Mouse (Mus musculus) liver, postnatal 0 days (tissue): Measurements from ENCODE around the gene C2cd4c. TPM values are rescaled to one million over a fixed set of nuclear protein-coding genes. Genes with fewer than 3 reads are reported as not detected.

Experiments
- ATAC-seq: fragments of 200-750 bp; cut with Nextera tagmentation; 2 replicates; pipeline ENCODE4 v1.8.0; 2017; ENCODE audit warnings: mild to moderate bottlenecking, moderate library complexity
- DNase-seq: peaks from one replicate; pipeline ENCODE4 v3.0.0-alpha.2; 2016
- H3K27ac ChIP-seq: fragments of 300-500 bp; sonication (generic); 2 replicates; pipeline ENCODE4 v1.5.1; 2014; ENCODE audit warnings: antibody characterized with exemption, moderate library complexity, mild to moderate bottlenecking, low read depth
- H3K27me3 ChIP-seq: fragments of 300-500 bp; sonication (generic); 2 replicates; pipeline ENCODE4 v1.6.1; 2014; ENCODE audit warnings: low read length, control low read depth, mixed read lengths; ENCODE audit not compliant: insufficient read depth
- H3K36me3 ChIP-seq: fragments of 300-500 bp; sonication (generic); replicated peaks from 2 replicates; pipeline ENCODE4 v1.6.1; 2014; ENCODE audit warnings: mild to moderate bottlenecking, control low read depth, low read length, moderate library complexity, mixed read lengths; ENCODE audit not compliant: insufficient read depth
- H3K4me1 ChIP-seq: fragments of 300-500 bp; sonication (generic); 2 replicates; pipeline ENCODE4 v1.6.1; 2014; ENCODE audit warnings: antibody characterized with exemption, mild to moderate bottlenecking, control low read depth; ENCODE audit not compliant: insufficient read depth
- H3K4me2 ChIP-seq: fragments of 300-500 bp; sonication (generic); 2 replicates; pipeline ENCODE4 v1.6.1; 2014; ENCODE audit warnings: low read depth, mild to moderate bottlenecking, low read length, moderate library complexity, mixed read lengths
- H3K4me3 ChIP-seq: fragments of 300-500 bp; sonication (generic); 2 replicates; pipeline ENCODE4 v1.5.1; 2014; ENCODE audit warnings: low read depth, low read length
- H3K9ac ChIP-seq: fragments of 300-500 bp; sonication (generic); replicated peaks from 2 replicates; pipeline ENCODE4 v1.6.1; 2014; ENCODE audit warnings: mild to moderate bottlenecking, moderate library complexity
- H3K9me3 ChIP-seq: fragments of 300-500 bp; sonication (generic); 2 replicates; pipeline ENCODE4 v1.6.1; 2016; ENCODE audit warnings: mild to moderate bottlenecking, control low read depth, low read length, mixed read lengths
- CTCF ChIP-seq: sonication (generic); IDR thresholded peaks from 2 replicates; pipeline ENCODE4 v1.5.1; 2016; ENCODE audit warnings: antibody characterized with exemption, low read depth
- EP300 ChIP-seq: IDR thresholded peaks from 2 replicates; pipeline ENCODE4 v1.6.1; 2016; ENCODE audit warnings: antibody characterized with exemption, low read depth, mild to moderate bottlenecking
- WGBS: fragments of 180-500 bp; shearing (Covaris S2); extraction: QIAGEN DNeasy Blood & Tissue Kit; methylation state at CpG from one replicate; pipeline ENCODE4 v1.1.7; 2014; ENCODE audit not compliant: insufficient replicate concordance; 5-methylcytosine and 5-hydroxymethylcytosine counted together
- polyA plus RNA-seq: library from polyadenylated mRNA; unstranded; fragments of >200 nt; fragmentation: Nextera tagmentation; extraction: Ambion mirVana; gene quantifications from 2 replicates; pipeline ENCODE4 v1.2.1, GENCODE M21; 2015

The C2cd4c gene
- polyA plus RNA-seq, 1 experiment from 2014 or later = not detected

DNA sequence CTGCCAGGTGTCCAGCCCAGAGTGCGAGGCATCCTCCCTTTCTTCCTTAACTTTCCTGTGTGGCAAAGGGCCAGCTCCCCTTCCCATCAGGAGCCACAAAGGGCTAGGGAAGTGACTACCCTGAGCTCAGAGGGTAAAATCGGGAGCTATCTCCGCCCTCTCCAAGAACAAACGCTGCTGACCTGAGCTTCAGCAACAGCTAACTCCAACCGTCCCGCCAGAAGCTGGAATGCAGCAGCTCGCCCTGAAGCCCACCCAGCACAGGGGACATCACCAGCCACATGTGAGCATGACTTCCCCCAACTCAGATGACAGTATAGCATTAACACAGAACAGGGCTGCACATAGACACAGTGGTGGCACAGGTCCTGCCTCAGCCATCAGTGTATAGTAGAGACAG is 29.8 kb downstream of the C2cd4c start:
- Histone ChIP-seq H3K27me3 (no peaks in the 10 kb centered on the region), H3K27ac (no peak overlapping the region), H3K9me3 (no peaks in the 10 kb centered on the region), H3K4me3 (no peak overlapping the region), H3K9ac (no peak overlapping the region), H3K36me3 (no peaks in the 10 kb centered on the region), H3K4me1 (no peaks in the 10 kb centered on the region), H3K4me2 (no peak overlapping the region)
- TF ChIP-seq EP300 (no peak), CTCF (no peak)
- DNase-seq (peak; percentile 11), ATAC-seq (no peak)
- 61% methylated on average over 7 of the region's 7 CpGs for WGBS

DNA sequence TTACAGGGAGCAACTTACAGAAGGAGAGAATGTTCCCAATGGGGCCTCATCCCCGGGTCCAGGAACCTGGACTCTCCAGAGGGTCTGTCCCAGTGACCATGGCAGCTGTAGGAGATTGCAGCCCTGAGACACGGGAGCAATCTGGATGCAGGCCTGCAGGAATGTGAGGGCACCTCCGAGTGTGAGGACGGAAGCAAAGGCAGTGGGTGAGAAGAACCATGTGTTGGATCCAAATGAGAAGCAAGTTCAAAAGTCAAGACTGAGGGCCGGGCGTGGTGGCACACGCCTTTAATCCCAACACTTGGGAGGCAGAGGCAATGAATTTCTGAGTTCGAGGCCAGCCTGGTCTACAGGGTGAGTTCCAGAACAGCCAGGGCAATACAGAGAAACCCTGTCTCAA is 32.3 kb downstream of the C2cd4c start:
- no peak overlapping the region for H3K9ac ChIP-seq
- H3K9me3 ChIP-seq = no peaks in the 10 kb centered on the region
- 80% methylated on average over 8 of the region's 8 CpGs for WGBS
- H3K4me2 ChIP-seq = no peak overlapping the region
- DNase-seq (no peak), ATAC-seq (no peak)
- no peaks in the 10 kb centered on the region for H3K4me1 ChIP-seq
- TF ChIP-seq EP300 (no peak), CTCF (no peak)
- H3K27ac ChIP-seq = no peak overlapping the region
- no peak overlapping the region for H3K4me3 ChIP-seq
- no peaks in the 10 kb centered on the region for H3K36me3 ChIP-seq
- H3K27me3 ChIP-seq = no peaks in the 10 kb centered on the region

DNA sequence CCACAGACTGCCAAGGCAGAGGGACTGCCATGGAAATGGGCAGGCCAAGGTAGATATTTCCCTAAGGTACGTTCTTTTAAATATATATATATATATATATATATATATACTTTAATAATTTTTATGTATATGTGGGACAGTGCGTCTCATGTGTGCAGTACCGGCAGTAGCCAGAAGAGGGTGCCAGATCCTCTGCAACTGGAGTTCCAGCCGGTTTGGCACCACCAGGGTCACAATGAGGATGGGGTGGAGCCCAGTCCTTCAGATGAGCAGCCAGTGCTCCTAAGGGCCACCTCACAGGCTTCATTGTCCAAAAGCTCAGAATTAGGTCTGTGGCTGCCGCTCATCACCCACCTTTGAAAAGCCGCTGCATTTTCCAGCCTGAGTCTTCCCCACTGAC is 33.0 kb downstream of the C2cd4c start:
- no peak overlapping the region for H3K4me3 ChIP-seq
- H3K27ac ChIP-seq = no peak overlapping the region
- 52% methylated on average over 6 of the region's 6 CpGs for WGBS
- DNase-seq = peak; percentile 76
- H3K9me3 ChIP-seq = no peaks in the 10 kb centered on the region
- H3K9ac ChIP-seq = no peak overlapping the region
- no peaks in the 10 kb centered on the region for H3K27me3 ChIP-seq
- no peak overlapping the region for H3K4me2 ChIP-seq
- H3K36me3 ChIP-seq = no peaks in the 10 kb centered on the region
- ATAC-seq = no peak
- no peaks in the 10 kb centered on the region for H3K4me1 ChIP-seq
- TF ChIP-seq CTCF (peak; percentile 70), EP300 (no peak)

DNA sequence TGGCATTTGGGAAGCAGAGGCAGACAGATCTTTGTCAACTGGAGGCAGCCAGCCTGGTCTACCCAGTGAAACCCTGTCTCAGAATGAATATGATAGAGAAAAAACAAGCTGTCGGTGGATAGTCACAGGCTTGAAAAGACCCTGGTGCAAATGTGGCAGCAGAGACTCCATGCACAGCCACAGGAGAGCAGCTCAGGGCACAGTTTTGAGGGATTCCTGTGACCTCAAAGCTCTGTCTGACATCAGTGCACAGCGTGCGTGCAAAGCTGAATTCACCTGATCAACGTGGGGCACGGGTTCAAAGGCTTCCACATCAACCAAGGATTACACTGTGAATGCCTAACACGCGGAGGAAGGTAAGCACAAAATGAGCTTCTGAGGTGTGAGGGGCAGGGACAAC is 33.5 kb downstream of the C2cd4c start:
- H3K27ac ChIP-seq = no peak overlapping the region
- no peaks in the 10 kb centered on the region for H3K9me3 ChIP-seq
- no peak overlapping the region for H3K4me2 ChIP-seq
- H3K36me3 ChIP-seq = no peaks in the 10 kb centered on the region
- 67% methylated on average over 7 of the region's 7 CpGs for WGBS
- H3K4me3 ChIP-seq = no peak overlapping the region
- ATAC-seq (no peak), DNase-seq (no peak)
- H3K9ac ChIP-seq = no peak overlapping the region
- H3K27me3 ChIP-seq = no peaks in the 10 kb centered on the region
- TF ChIP-seq CTCF (no peak), EP300 (no peak)
- H3K4me1 ChIP-seq = no peaks in the 10 kb centered on the region

DNA sequence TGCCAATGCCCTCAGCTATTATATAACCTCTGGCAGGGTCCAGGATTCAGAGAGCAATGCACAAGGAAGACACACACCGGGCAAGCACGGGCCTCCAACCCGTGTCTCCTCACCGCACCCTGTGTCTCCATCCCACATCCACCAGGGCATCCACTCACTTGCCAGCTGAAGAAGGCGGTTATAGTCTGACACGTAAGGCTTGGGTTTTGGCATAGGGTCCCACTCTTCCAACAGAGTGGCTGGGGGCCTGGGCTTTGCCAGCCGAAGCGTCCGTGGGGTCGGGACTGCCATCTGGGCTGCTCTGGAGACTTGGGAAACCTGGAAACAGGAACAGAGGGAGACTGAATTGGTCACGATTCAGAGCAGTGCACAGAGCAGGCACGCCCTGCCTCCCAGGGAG is 34.0 kb downstream of the C2cd4c start:
- 78% methylated on average over 12 of the region's 12 CpGs for whole genome bisulfite sequencing
- no peaks in the 10 kb centered on the region for H3K9me3 ChIP-seq
- no peak for DNase-seq

DNA sequence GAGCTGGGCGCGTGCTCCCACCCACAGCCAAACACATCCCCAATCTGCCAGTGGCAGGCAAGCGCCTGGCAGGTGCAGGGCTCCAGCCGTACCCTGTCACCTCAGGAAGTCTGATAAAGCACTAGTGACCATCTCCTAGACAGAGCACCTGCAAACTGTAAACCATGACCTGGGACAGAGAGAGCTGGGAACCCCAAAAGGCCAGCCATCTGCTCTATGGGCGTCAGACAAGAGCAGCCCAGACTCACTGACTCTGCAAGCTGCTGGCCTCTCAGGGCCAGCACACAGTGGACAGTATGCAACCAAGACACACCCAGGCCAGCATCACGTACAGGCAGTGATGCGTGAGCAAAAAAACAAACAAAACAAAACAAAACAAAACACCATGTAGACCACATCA is 34.9 kb downstream of the C2cd4c start:
- ATAC-seq (no peak), DNase-seq (peak; percentile 10)
- Histone ChIP-seq H3K9ac (no peak overlapping the region), H3K9me3 (no peaks in the 10 kb centered on the region), H3K4me3 (no peak overlapping the region), H3K36me3 (no peaks in the 10 kb centered on the region), H3K27ac (no peak overlapping the region), H3K4me2 (no peak overlapping the region), H3K27me3 (no peaks in the 10 kb centered on the region), H3K4me1 (no peaks in the 10 kb centered on the region)
- no peak for TF ChIP-seq CTCF
- 69% methylated on average over 7 of the region's 7 CpGs for WGBS

More for the DNA sequence above, 34.0 kb downstream of the C2cd4c start:
- H3K4me1 ChIP-seq = no peaks in the 10 kb centered on the region
- ATAC-seq = no peak
- H3K4me3 ChIP-seq = no peak overlapping the region
- TF ChIP-seq EP300 (no peak), CTCF (no peak)
- H3K27ac ChIP-seq = no peak overlapping the region
- H3K27me3 ChIP-seq = no peaks in the 10 kb centered on the region
- H3K36me3 ChIP-seq = no peaks in the 10 kb centered on the region
- H3K4me2 ChIP-seq = no peak overlapping the region
- H3K9ac ChIP-seq = no peak overlapping the region

DNA sequence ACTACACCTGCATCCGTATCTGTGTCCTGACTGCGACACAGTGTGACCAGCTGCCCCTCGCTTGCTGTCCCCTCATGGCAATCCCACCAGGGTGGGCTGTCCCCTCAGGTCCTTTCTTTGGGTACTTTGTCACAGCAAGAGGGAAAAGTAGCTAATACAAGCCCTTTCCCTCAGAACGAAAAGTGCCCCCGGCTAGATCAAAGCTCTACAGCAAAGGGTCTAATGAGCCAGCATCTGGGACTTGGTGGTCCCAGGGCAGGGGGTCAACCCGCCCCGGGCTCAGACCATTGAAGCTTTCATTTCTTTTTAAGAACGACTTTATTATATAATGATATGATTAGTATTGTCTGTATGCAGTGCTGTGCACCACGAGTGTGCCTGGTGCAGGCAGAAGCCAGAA is 35.5 kb downstream of the C2cd4c start:
- no peaks in the 10 kb centered on the region for H3K27me3 ChIP-seq
- H3K4me3 ChIP-seq = no peak overlapping the region
- no peak for ATAC-seq
- TF ChIP-seq CTCF (no peak), EP300 (no peak)
- 73% methylated on average over 9 of the region's 9 CpGs for WGBS
- no peak overlapping the region for H3K9ac ChIP-seq
- no peak for DNase-seq
- H3K9me3 ChIP-seq = no peaks in the 10 kb centered on the region
- H3K4me2 ChIP-seq = no peak overlapping the region
- no peaks in the 10 kb centered on the region for H3K4me1 ChIP-seq
- no peak overlapping the region for H3K27ac ChIP-seq
- H3K36me3 ChIP-seq = no peaks in the 10 kb centered on the region
